Mouse (Mus musculus) erythroblast, embryonic 14.5 days (primary cell): ENCODE results near the gene Epn3.

Source experiments
- GATA1 ChIP-seq: IDR thresholded peaks from 2 replicates; pipeline ENCODE4 v1.6.1; 2012; ENCODE audit warnings: low read length, inconsistent platforms, mixed read lengths
- TAL1 ChIP-seq: IDR thresholded peaks from 3 replicates; pipeline ENCODE4 v1.6.1; 2012; ENCODE audit warnings: low read length, inconsistent platforms, mixed read lengths

GRCm38 (mm10) chr11:94538733-94539292 lies 39.0 kb upstream of the Epn3 start:
- TF ChIP-seq TAL1 (no peak), GATA1 (no peak)
